Mouse (Mus musculus) T-cell, adult 66 days (primary cell): ENCODE data around the gene Cilp. TPM values are rescaled to one million over a fixed set of nuclear protein-coding genes. Genes with fewer than 3 reads are reported as not detected.

Experiments
- total RNA-seq, 2 experiments: library from RNA; stranded (reverse); gene quantifications; 3 replicates in 1 of 2; 4 replicates in 1 of 2; pipeline ENCODE4 v1.2.4; 2023

Gene Cilp
- not detected for total RNA-seq

GRCm38 (mm10) chr9:65264959-65265358, at the start of gene Cilp:
Cilp (plus strand) TSS chr9:65265180.

GRCm38 (mm10) chr9:65293973-65294715, 29.2 kb downstream of the Cilp start, which contains the start of gene Clpx:
Clpx (plus strand) TSS chr9:65294260.

Other genes with a start within 250 kb of the Cilp start
- 10 to 100 TPM; 33.8 to 40.3 TPM for gene Hacd3, start 243.5 kb upstream of the Cilp start, total RNA-seq
- gene Dpp8, start 232.8 kb upstream of the Cilp start, total RNA-seq = 10 to 100 TPM; 81.6 to 83.2 TPM
- under 1 TPM; 0.56 to 0.76 TPM for gene Igdcc4, start 163.7 kb upstream of the Cilp start, total RNA-seq
- not detected for gene Igdcc3, start 124.0 kb upstream of the Cilp start, total RNA-seq
- gene Parp16, start 69.8 kb upstream of the Cilp start, total RNA-seq = 1 to 10 TPM; 6.1 to 7.0 TPM
- gene Clpx, start 29.1 kb downstream of the Cilp start, total RNA-seq = 10 to 100 TPM; 27.2 to 31.9 TPM
- 10 to 100 TPM; 19.2 to 22.3 TPM for gene Pdcd7, start 80.9 kb downstream of the Cilp start, total RNA-seq
- 1 to 10 TPM; 3.9 to 6.4 TPM for gene Ubap1l, start 95.9 kb downstream of the Cilp start, total RNA-seq
- gene Kbtbd13, start 126.5 kb downstream of the Cilp start, total RNA-seq = not detected
- under 1 TPM in 1 of 2 experiments, not detected in 1; 0.30 TPM for gene Rasl12, start 133.3 kb downstream of the Cilp start, total RNA-seq
- not detected for gene Slc51b, start 157.8 kb downstream of the Cilp start, total RNA-seq
- 10 to 100 TPM; 26.9 to 29.7 TPM for gene Mtfmt, start 170.6 kb downstream of the Cilp start, total RNA-seq
- gene Spg21, start 195.8 kb downstream of the Cilp start, total RNA-seq = 10 to 100 TPM; 53.7 to 55.1 TPM